24 mouse cellular contexts compared by ENCODE assay signal in genomic region chr7:133509486-133509885, GRCm38 (mm10).
DNase-seq lines count a peak whose midpoint lies in the region; ATAC-seq and TF ChIP-seq lines count a peak whose summit lies in the region.
"Had no signal": no experiment of that assay in that cellular context is flagged by ENCODE, and none has a peak within 500 bp of the region (broad histone marks: within the 10 kb centered on the region; RNA-seq: fewer than 3 reads in every experiment).

No protein-coding gene starts in this region.

- no peak overlapping the region for H3K4me2 ChIP-seq in forebrain, postnatal 0 days (ENCODE audit: low read depth)
- H3K4me2 ChIP-seq in forebrain, embryonic 11.5 days (ENCODE audit: low read depth, low read length, severe bottlenecking), result no peak overlapping the region
- H3K4me2 ChIP-seq in intestine, embryonic 16.5 days (ENCODE audit: low read depth, low read length), result no peak overlapping the region
- H3K4me2 ChIP-seq: embryonic facial prominence, embryonic 12.5 days; heart, embryonic 15.5 days; limb, embryonic 13.5 days; liver, embryonic 11.5 days; lung, embryonic 15.5 days had no signal

- peaks cover 4% of the 10 kb centered on the region; the same call in 1 of the 2 replicates for H3K4me1 ChIP-seq in forebrain, postnatal 0 days (ENCODE audit: insufficient read depth)
- no peaks in the 10 kb centered on the region; the same call in 1 of the 2 replicates for H3K4me1 ChIP-seq in forebrain, embryonic 11.5 days (replicated peaks; ENCODE audit: control insufficient read depth, insufficient read depth, low read length)
- no peaks in the 10 kb centered on the region for H3K4me1 ChIP-seq in intestine, embryonic 16.5 days (ENCODE audit: control insufficient read depth, insufficient read depth, low read length)
- H3K4me1 ChIP-seq: heart, embryonic 10.5 days; heart, embryonic 15.5 days; lung, embryonic 15.5 days had no signal

- no peak overlapping the region for H3K9ac ChIP-seq in forebrain, postnatal 0 days
- H3K9ac ChIP-seq in forebrain, embryonic 11.5 days (ENCODE audit: low read length), result no peak overlapping the region
- H3K9ac ChIP-seq in intestine, embryonic 16.5 days (ENCODE audit: low read depth, low read length), result no peak overlapping the region
- H3K9ac ChIP-seq: embryonic facial prominence, embryonic 12.5 days; heart, embryonic 15.5 days; limb, embryonic 13.5 days; lung, embryonic 15.5 days had no signal

- 10% methylated on average over 4 of the region's 4 CpGs for WGBS in forebrain, postnatal 0 days
- 58% methylated on average over 4 of the region's 4 CpGs for WGBS in forebrain, embryonic 11.5 days
- WGBS in intestine, embryonic 16.5 days, result 46% methylated on average over 4 of the region's 4 CpGs

- H3K9me3 ChIP-seq in forebrain, postnatal 0 days (ENCODE audit: low read length), result no peaks in the 10 kb centered on the region
- H3K9me3 ChIP-seq in forebrain, embryonic 11.5 days (ENCODE audit: control insufficient read depth, low read length), result no peaks in the 10 kb centered on the region
- H3K9me3 ChIP-seq in intestine, embryonic 16.5 days (ENCODE audit: control insufficient read depth, low read length), result no peaks in the 10 kb centered on the region
- H3K9me3 ChIP-seq: embryonic facial prominence, embryonic 12.5 days; heart, embryonic 10.5 days; heart, embryonic 15.5 days; limb, embryonic 13.5 days; lung, embryonic 15.5 days; midbrain, embryonic 10.5 days had no signal

- ATAC-seq in forebrain, postnatal 0 days, result no peak
- no peak for ATAC-seq in forebrain, embryonic 11.5 days (replicated peaks; ENCODE audit: low FRiP score)
- ATAC-seq in intestine, embryonic 16.5 days, result no peak

- TF ChIP-seq CTCF in forebrain, postnatal 0 days (IDR thresholded peaks at IDR 0.05; ENCODE audit: low read depth), result no peak

- H3K27ac ChIP-seq in forebrain, postnatal 0 days (ENCODE audit: low read depth, low read length), result no peak overlapping the region
- no peak overlapping the region for H3K27ac ChIP-seq in forebrain, embryonic 11.5 days (ENCODE audit: low read depth, low read length)
- no peak overlapping the region for H3K27ac ChIP-seq in intestine, embryonic 16.5 days (ENCODE audit: low read length)
- H3K27ac ChIP-seq: embryonic facial prominence, embryonic 12.5 days; heart, embryonic 10.5 days; heart, embryonic 15.5 days; left cerebral cortex, adult 2 months; limb, embryonic 13.5 days; lung, embryonic 15.5 days; midbrain, embryonic 10.5 days; stomach, postnatal 0 days had no signal

- no peak overlapping the region for H3K4me3 ChIP-seq in forebrain, postnatal 0 days (ENCODE audit: low read depth, low read length)
- no peak overlapping the region for H3K4me3 ChIP-seq in forebrain, embryonic 11.5 days (ENCODE audit: low read depth, low read length)
- H3K4me3 ChIP-seq in intestine, embryonic 16.5 days (ENCODE audit: low read length), result no peak overlapping the region
- H3K4me3 ChIP-seq: embryonic facial prominence, embryonic 12.5 days; heart, embryonic 10.5 days; heart, embryonic 15.5 days; left cerebral cortex, adult 2 months; limb, embryonic 13.5 days; lung, embryonic 15.5 days; midbrain, embryonic 10.5 days had no signal

- no peaks in the 10 kb centered on the region for H3K36me3 ChIP-seq in forebrain, postnatal 0 days (ENCODE audit: insufficient read depth)
- H3K36me3 ChIP-seq in forebrain, embryonic 11.5 days (ENCODE audit: control insufficient read depth, insufficient read depth, low read length), result no peaks in the 10 kb centered on the region
- H3K36me3 ChIP-seq in intestine, embryonic 16.5 days (ENCODE audit: control insufficient read depth, insufficient read depth, low read length), result no peaks in the 10 kb centered on the region
- H3K36me3 ChIP-seq: embryonic facial prominence, embryonic 12.5 days; G1E; heart, embryonic 10.5 days; heart, embryonic 15.5 days; limb, embryonic 13.5 days; lung, embryonic 15.5 days; midbrain, embryonic 10.5 days had no signal

- no peaks in the 10 kb centered on the region for H3K27me3 ChIP-seq in forebrain, postnatal 0 days (ENCODE audit: insufficient read depth, low read length)
- H3K27me3 ChIP-seq in forebrain, embryonic 11.5 days (ENCODE audit: control insufficient read depth, insufficient read depth, low read length), result no peaks in the 10 kb centered on the region; the same call in 1 of the 2 replicates
- no peaks in the 10 kb centered on the region for H3K27me3 ChIP-seq in intestine, embryonic 16.5 days (replicated peaks; ENCODE audit: control insufficient read depth, insufficient read depth, low read length)
- H3K27me3 ChIP-seq: embryonic facial prominence, embryonic 12.5 days; heart, embryonic 15.5 days; limb, embryonic 13.5 days; lung, embryonic 15.5 days had no signal

- peak; percentile 22 for DNase-seq in forebrain, postnatal 0 days
- no peak for DNase-seq in forebrain, embryonic 11.5 days (ENCODE audit: low spot score)
- DNase-seq in kidney, adult 9 months, result peak; percentile 53
- DNase-seq in kidney, postnatal 25 days, result no peak
- DNase-seq in right cerebral cortex, postnatal 4 days, result peak; percentile 16
- no peak for DNase-seq in right cerebral cortex, postnatal 25 days
- DNase-seq: adrenal gland, adult 8-10 months; cerebellum, adult 11 months; cerebellum, adult 9-11 months; embryo, embryonic 11 days; gastrocnemius, postnatal 10 days; thymus, adult 18-20 months; thymus, postnatal 25 days had no signal

Comparison
In these comparisons a context has a peak if more than half of its experiments do, and no peak if none do; other contexts are left out.
1. DNase-seq: peak in forebrain, postnatal 0 days (single experiment), kidney, adult 9 months (single experiment) and right cerebral cortex, postnatal 4 days (single experiment); none in forebrain, embryonic 11.5 days (single experiment), kidney, postnatal 25 days (0 of 2) and right cerebral cortex, postnatal 25 days (single experiment).